Mouse (Mus musculus) midbrain, embryonic 10.5 days (tissue): ENCODE measurements around the gene Pafah2. TPM values are rescaled to one million over a fixed set of nuclear protein-coding genes. Genes with fewer than 3 reads are reported as not detected.

Experiments
- DNase-seq: peaks from one replicate; pipeline ENCODE4 v3.0.0-alpha.2; 2017; ENCODE audit warnings: low spot score
- H3K27ac ChIP-seq: fragments of 300-500 bp; sonication (generic); replicated peaks from 2 replicates; pipeline ENCODE4 v1.5.1; 2016; ENCODE audit warnings: mild to moderate bottlenecking
- H3K27me3 ChIP-seq: fragments of 300-500 bp; sonication (generic); 2 replicates; pipeline ENCODE4 v1.6.1; 2016; ENCODE audit warnings: low read depth, mild to moderate bottlenecking; ENCODE audit not compliant: poor library complexity, severe bottlenecking
- H3K36me3 ChIP-seq: fragments of 300-500 bp; sonication (generic); 2 replicates; pipeline ENCODE4 v1.6.1; 2016; ENCODE audit warnings: mild to moderate bottlenecking, moderate library complexity
- H3K4me1 ChIP-seq: fragments of 300-500 bp; sonication (generic); 2 replicates; pipeline ENCODE4 v1.6.1; 2016
- H3K4me3 ChIP-seq: fragments of 300-500 bp; sonication (generic); 2 replicates; pipeline ENCODE4 v1.5.1; 2016; ENCODE audit warnings: mild to moderate bottlenecking, moderate library complexity
- H3K9me3 ChIP-seq: fragments of 300-500 bp; sonication (generic); replicated peaks from 2 replicates; pipeline ENCODE4 v1.6.1; 2016; ENCODE audit warnings: mild to moderate bottlenecking
- whole genome bisulfite sequencing: fragments of 180-500 bp; shearing (Covaris S2); methylation state at CpG from one replicate; pipeline ENCODE4 v1.1.7; 2016; 5-methylcytosine and 5-hydroxymethylcytosine counted together
- polyA plus RNA-seq: library from polyadenylated mRNA; unstranded; fragments of >200 nt; fragmentation: Nextera tagmentation; extraction: Ambion mirVana; gene quantifications from 2 replicates; pipeline ENCODE4 v1.2.1, GENCODE M21; 2016

The Pafah2 gene
- polyA plus RNA-seq, 1 experiment from 2014 or later = 7.2 TPM

GRCm38 (mm10) chr4:134357461-134357771 is 38.7 kb upstream of the Pafah2 start:
- Histone ChIP-seq H3K27me3 (peaks cover 41% of the 10 kb centered on the region), H3K4me3 (peak overlapping the region; percentile 40), H3K36me3 (no peaks in the 10 kb centered on the region), H3K4me1 (peaks cover 14% of the 10 kb centered on the region), H3K9me3 (no peaks in the 10 kb centered on the region), H3K27ac (peak overlapping the region; percentile 50; the same call in 1 of the 2 replicates)
- peak; percentile 17 for DNase-seq
- 30% methylated on average over 17 of the region's 17 CpGs for WGBS

GRCm38 (mm10) chr4:134359649-134360048 is 36.5 kb upstream of the Pafah2 start:
- Histone ChIP-seq H3K4me1 (peaks cover 18% of the 10 kb centered on the region), H3K36me3 (no peaks in the 10 kb centered on the region), H3K27me3 (peaks cover 63% of the 10 kb centered on the region), H3K27ac (no peak overlapping the region), H3K9me3 (no peaks in the 10 kb centered on the region), H3K4me3 (no peak overlapping the region)
- no peak for DNase-seq
- whole genome bisulfite sequencing = 85% methylated on average over 6 of the region's 6 CpGs

- Histone ChIP-seq H3K36me3 (no peaks in the 10 kb centered on the region), H3K27me3 (peaks cover 72% of the 10 kb centered on the region)
- WGBS = 49% methylated on average over 5 of the region's 5 CpGs
Measured at GRCm38 (mm10) chr4:134361215-134361614, 34.9 kb upstream of the Pafah2 start.

GRCm38 (mm10) chr4:134362124-134362523 is 34.0 kb upstream of the Pafah2 start:
- Histone ChIP-seq H3K4me3 (no peak overlapping the region), H3K27me3 (peaks cover 78% of the 10 kb centered on the region), H3K36me3 (no peaks in the 10 kb centered on the region), H3K9me3 (no peaks in the 10 kb centered on the region), H3K27ac (no peak overlapping the region), H3K4me1 (peaks cover 15% of the 10 kb centered on the region)
- no peak for DNase-seq
- 74% methylated on average over 9 of the region's 9 CpGs for WGBS

More at GRCm38 (mm10) chr4:134361215-134361614, 34.9 kb upstream of the Pafah2 start:
- Histone ChIP-seq H3K4me3 (no peak overlapping the region), H3K4me1 (peaks cover 18% of the 10 kb centered on the region), H3K27ac (no peak overlapping the region), H3K9me3 (no peaks in the 10 kb centered on the region)
- DNase-seq = no peak

- Histone ChIP-seq H3K27ac (no peak overlapping the region), H3K36me3 (no peaks in the 10 kb centered on the region), H3K9me3 (no peaks in the 10 kb centered on the region), H3K4me1 (peaks cover 11% of the 10 kb centered on the region), H3K4me3 (peak overlapping the region; percentile 2; the same call in 1 of the 2 replicates), H3K27me3 (peaks cover 78% of the 10 kb centered on the region)
- DNase-seq = no peak
- WGBS = 29% methylated on average over 9 of the region's 9 CpGs
Measured at GRCm38 (mm10) chr4:134362586-134362985, 33.5 kb upstream of the Pafah2 start.

- Histone ChIP-seq H3K4me3 (no peak overlapping the region), H3K27ac (no peak overlapping the region), H3K9me3 (no peaks in the 10 kb centered on the region), H3K4me1 (peaks cover 8% of the 10 kb centered on the region), H3K36me3 (no peaks in the 10 kb centered on the region), H3K27me3 (peaks cover 85% of the 10 kb centered on the region)
- 50% methylated on average over 5 of the region's 5 CpGs for WGBS
- no peak for DNase-seq
Measured at GRCm38 (mm10) chr4:134365280-134365679, 30.8 kb upstream of the Pafah2 start.

GRCm38 (mm10) chr4:134370649-134371221 is 25.4 kb upstream of the Pafah2 start:
- peaks cover 23% of the 10 kb centered on the region for H3K4me1 ChIP-seq
- H3K27me3 ChIP-seq = peaks cover 81% of the 10 kb centered on the region
- whole genome bisulfite sequencing = 2% methylated on average over 18 of the region's 18 CpGs
- H3K27ac ChIP-seq = no peak overlapping the region
- H3K9me3 ChIP-seq = no peaks in the 10 kb centered on the region
- H3K36me3 ChIP-seq = no peaks in the 10 kb centered on the region
- peak; percentile 28 for DNase-seq
- peak overlapping the region; percentile 65 for H3K4me3 ChIP-seq

- Histone ChIP-seq H3K36me3 (no peaks in the 10 kb centered on the region), H3K4me3 (peak overlapping the region; percentile 65), H3K27me3 (peaks cover 75% of the 10 kb centered on the region), H3K27ac (no peak overlapping the region), H3K4me1 (peaks cover 23% of the 10 kb centered on the region), H3K9me3 (no peaks in the 10 kb centered on the region)
- DNase-seq = peak; percentile 44
- under 1% methylated on average over 17 of the region's 17 CpGs for WGBS
Measured at GRCm38 (mm10) chr4:134371316-134371855, 24.7 kb upstream of the Pafah2 start.

GRCm38 (mm10) chr4:134372294-134372747 is 23.8 kb upstream of the Pafah2 start:
- WGBS = under 1% methylated on average over 16 of the region's 16 CpGs
- no peak overlapping the region for H3K27ac ChIP-seq
- H3K4me1 ChIP-seq = peaks cover 23% of the 10 kb centered on the region
- H3K9me3 ChIP-seq = no peaks in the 10 kb centered on the region
- peak overlapping the region; percentile 65 for H3K4me3 ChIP-seq
- peaks cover 66% of the 10 kb centered on the region for H3K27me3 ChIP-seq
- DNase-seq = peak; percentile 76
- H3K36me3 ChIP-seq = no peaks in the 10 kb centered on the region

GRCm38 (mm10) chr4:134373295-134373694 is 22.8 kb upstream of the Pafah2 start:
- no peak overlapping the region for H3K27ac ChIP-seq
- 81% methylated on average over 8 of the region's 8 CpGs for WGBS
- H3K4me3 ChIP-seq = no peak overlapping the region
- H3K4me1 ChIP-seq = peaks cover 27% of the 10 kb centered on the region
- no peak for DNase-seq
- H3K36me3 ChIP-seq = no peaks in the 10 kb centered on the region
- peaks cover 57% of the 10 kb centered on the region for H3K27me3 ChIP-seq
- no peaks in the 10 kb centered on the region for H3K9me3 ChIP-seq

- no peaks in the 10 kb centered on the region for H3K9me3 ChIP-seq
- no peaks in the 10 kb centered on the region for H3K36me3 ChIP-seq
- H3K4me1 ChIP-seq = peaks cover 31% of the 10 kb centered on the region
- H3K27me3 ChIP-seq = peaks cover 51% of the 10 kb centered on the region
- no peak overlapping the region for H3K4me3 ChIP-seq
- no peak overlapping the region for H3K27ac ChIP-seq
- no peak for DNase-seq
- 61% methylated on average over 1 of the region's 1 CpGs for WGBS
Measured at GRCm38 (mm10) chr4:134374306-134374705, 21.8 kb upstream of the Pafah2 start.

GRCm38 (mm10) chr4:134378089-134378615 is 18.0 kb upstream of the Pafah2 start:
- DNase-seq = no peak
- WGBS = 38% methylated on average over 10 of the region's 10 CpGs
- peaks cover 7% of the 10 kb centered on the region for H3K4me1 ChIP-seq
- H3K36me3 ChIP-seq = no peaks in the 10 kb centered on the region
- H3K9me3 ChIP-seq = no peaks in the 10 kb centered on the region
- H3K27me3 ChIP-seq = peaks cover 16% of the 10 kb centered on the region
- H3K27ac ChIP-seq = no peak overlapping the region
- no peak overlapping the region for H3K4me3 ChIP-seq

- H3K36me3 ChIP-seq = no peaks in the 10 kb centered on the region
- peaks cover 5% of the 10 kb centered on the region; the same call in 1 of the 2 replicates for H3K27me3 ChIP-seq
- H3K4me3 ChIP-seq = no peak overlapping the region
- H3K27ac ChIP-seq = no peak overlapping the region
- no peaks in the 10 kb centered on the region for H3K9me3 ChIP-seq
- no peak for DNase-seq
- WGBS = 90% methylated on average over 8 of the region's 8 CpGs
- peaks cover 7% of the 10 kb centered on the region for H3K4me1 ChIP-seq
Measured at GRCm38 (mm10) chr4:134379510-134379909, 16.6 kb upstream of the Pafah2 start.
